Comparison of ENCODE assay signal across 8 mouse cellular contexts in genomic region chr15:81361022-81361404, GRCm38 (mm10). TPM values are rescaled to one million over a fixed set of nuclear protein-coding genes. Genes with fewer than 3 reads are reported as not detected.
DNase-seq lines count a peak whose midpoint lies in the region; ATAC-seq lines count a peak whose summit lies in the region.

No protein-coding gene starts in this region.

- DNase-seq in heart, postnatal 25 days (ENCODE audit: low spot score) = no peak
- DNase-seq in hindbrain, embryonic 14.5 days (ENCODE audit: low spot score) = no peak
- no peak for DNase-seq in spleen, postnatal 36 days (ENCODE audit: low spot score in 2 of 2)
- DNase-seq in kidney, adult 9 months = no peak
- DNase-seq in urinary bladder, adult 2 months (ENCODE audit: low spot score) = no peak

- 0 out of 2 replicates have a peak, but pooled peaks have one; percentile 2 for ATAC-seq in heart, embryonic 13.5 days (ENCODE audit: extremely low read depth, insufficient number of reproducible peaks, low FRiP score, low TSS enrichment)
- ATAC-seq in activated CD4-positive, CD25-positive, alpha-beta regulatory T cell, adult 4 months = peak; percentile 38
- peak; percentile 61 for ATAC-seq in hindbrain, embryonic 14.5 days (ENCODE audit: low FRiP score)
- ATAC-seq in midbrain, embryonic 12.5 days (ENCODE audit: low FRiP score, low read depth) = no peak; the same call in 1 of the 2 replicates

- H3K9me3 ChIP-seq in heart, embryonic 13.5 days = no peaks in the 10 kb centered on the region
- H3K9me3 ChIP-seq in hindbrain, embryonic 14.5 days (ENCODE audit: control insufficient read depth, low read length) = no peaks in the 10 kb centered on the region
- no peaks in the 10 kb centered on the region for H3K9me3 ChIP-seq in midbrain, embryonic 12.5 days

- peaks cover 23% of the 10 kb centered on the region for H3K4me1 ChIP-seq in heart, embryonic 13.5 days
- peaks cover 21% of the 10 kb centered on the region for H3K4me1 ChIP-seq in hindbrain, embryonic 14.5 days (replicated peaks; ENCODE audit: control insufficient read depth, insufficient read depth, low read length)
- peaks cover 21% of the 10 kb centered on the region for H3K4me1 ChIP-seq in midbrain, embryonic 12.5 days

- peaks cover 35% of the 10 kb centered on the region for H3K36me3 ChIP-seq in heart, embryonic 13.5 days
- peaks cover 37% of the 10 kb centered on the region for H3K36me3 ChIP-seq in hindbrain, embryonic 14.5 days (replicated peaks; ENCODE audit: control insufficient read depth, insufficient read depth)
- H3K36me3 ChIP-seq in midbrain, embryonic 12.5 days = peaks cover 30% of the 10 kb centered on the region

- peak overlapping the region; percentile 73 for H3K4me3 ChIP-seq in heart, embryonic 13.5 days
- H3K4me3 ChIP-seq in hindbrain, embryonic 14.5 days (replicated peaks; ENCODE audit: low read length) = peak overlapping the region; percentile 61
- H3K4me3 ChIP-seq in midbrain, embryonic 12.5 days = peak overlapping the region; percentile 68

- no peaks in the 10 kb centered on the region for H3K27me3 ChIP-seq in heart, embryonic 13.5 days (replicated peaks)
- no peaks in the 10 kb centered on the region for H3K27me3 ChIP-seq in hindbrain, embryonic 14.5 days (ENCODE audit: control insufficient read depth, insufficient read depth, low read length)
- no peaks in the 10 kb centered on the region for H3K27me3 ChIP-seq in midbrain, embryonic 12.5 days

- H3K27ac ChIP-seq in heart, embryonic 13.5 days (replicated peaks) = peak overlapping the region; percentile 57
- peak overlapping the region; percentile 76 for H3K27ac ChIP-seq in hindbrain, embryonic 14.5 days
- peak overlapping the region; percentile 75 for H3K27ac ChIP-seq in midbrain, embryonic 12.5 days (replicated peaks)

- peak overlapping the region; percentile 88 for H3K4me2 ChIP-seq in heart, embryonic 13.5 days
- H3K4me2 ChIP-seq in hindbrain, embryonic 14.5 days (replicated peaks) = peak overlapping the region; percentile 92
- peak overlapping the region; percentile 85 for H3K4me2 ChIP-seq in midbrain, embryonic 12.5 days (replicated peaks)

- H3K9ac ChIP-seq in heart, embryonic 13.5 days = peak overlapping the region; percentile 20
- 0 out of 2 replicates have a peak overlapping the region, but pooled peaks have one; percentile 8 for H3K9ac ChIP-seq in hindbrain, embryonic 14.5 days
- H3K9ac ChIP-seq in midbrain, embryonic 12.5 days (replicated peaks) = no peak overlapping the region

- intact Hi-C loops in heart, postnatal 25 days (cut with DNase I) = no loop called here

- WGBS in heart, embryonic 13.5 days = 41% methylated on average over 6 of the region's 6 CpGs
- WGBS in hindbrain, embryonic 14.5 days = 44% methylated on average over 6 of the region's 6 CpGs
- 41% methylated on average over 6 of the region's 6 CpGs for WGBS in midbrain, embryonic 12.5 days

RNA-seq across cellular contexts. Expression of gene Slc25a17, which starts 0.4 kb away (rescaled TPM):
- polyA plus RNA-seq in heart, embryonic 13.5 days (2015; fragmentation: Nextera tagmentation; extraction: Ambion mirVana) = 50.6 and 52.9 TPM in 2 replicates
- total RNA-seq in heart, postnatal 25 days (2021) = 10 to 100 TPM; 17.2 to 17.8 TPM
- 100 to 1,000 TPM in 1 of 2 experiments, 10 to 100 TPM in 1; 97.9 to 108 TPM for polyA plus RNA-seq in activated CD4-positive, CD25-positive, alpha-beta regulatory T cell, adult 4 months (2017; shearing (Covaris generic))
- polyA plus RNA-seq in hindbrain, embryonic 14.5 days (2014; fragmentation: Nextera tagmentation; extraction: Ambion mirVana) = 130 and 140 TPM in 2 replicates
- 108 and 114 TPM in 2 replicates for polyA plus RNA-seq in midbrain, embryonic 12.5 days (2016; fragmentation: Nextera tagmentation; extraction: Ambion mirVana)
- 76.6 and 91.1 TPM in 2 replicates for polyA plus RNA-seq in urinary bladder, adult 2 months (2012; rRNA removed)

RNA-seq across cellular contexts. Expression of gene St13, which starts 38.9 kb away (rescaled TPM):
- polyA plus RNA-seq in heart, embryonic 13.5 days (2015; fragmentation: Nextera tagmentation; extraction: Ambion mirVana) = 115 and 125 TPM in 2 replicates
- 100 to 1,000 TPM in 1 of 2 experiments, 10 to 100 TPM in 1; 86.0 to 108 TPM for total RNA-seq in heart, postnatal 25 days (2021)
- 100 to 1,000 TPM; 158 to 178 TPM for polyA plus RNA-seq in activated CD4-positive, CD25-positive, alpha-beta regulatory T cell, adult 4 months (2017; shearing (Covaris generic))
- 172 and 185 TPM in 2 replicates for polyA plus RNA-seq in hindbrain, embryonic 14.5 days (2014; fragmentation: Nextera tagmentation; extraction: Ambion mirVana)
- 202 and 203 TPM in 2 replicates for polyA plus RNA-seq in midbrain, embryonic 12.5 days (2016; fragmentation: Nextera tagmentation; extraction: Ambion mirVana)
- polyA plus RNA-seq in urinary bladder, adult 2 months (2012; rRNA removed) = 67.1 and 80.0 TPM in 2 replicates

RNA-seq across cellular contexts. Expression of gene Xpnpep3, which starts 38.9 kb away (rescaled TPM):
- 9.9 and 10.8 TPM in 2 replicates for polyA plus RNA-seq in heart, embryonic 13.5 days (2015; fragmentation: Nextera tagmentation; extraction: Ambion mirVana)
- total RNA-seq in heart, postnatal 25 days (2021) = 10 to 100 TPM; 10.2 to 12.6 TPM
- polyA plus RNA-seq in activated CD4-positive, CD25-positive, alpha-beta regulatory T cell, adult 4 months (2017; shearing (Covaris generic)) = 1 to 10 TPM; 8.6 to 9.4 TPM
- 3.8 and 5.3 TPM in 2 replicates for polyA plus RNA-seq in hindbrain, embryonic 14.5 days (2014; fragmentation: Nextera tagmentation; extraction: Ambion mirVana)
- 11.3 and 12.6 TPM in 2 replicates for polyA plus RNA-seq in midbrain, embryonic 12.5 days (2016; fragmentation: Nextera tagmentation; extraction: Ambion mirVana)
- polyA plus RNA-seq in urinary bladder, adult 2 months (2012; rRNA removed) = 8.1 and 8.2 TPM in 2 replicates

RNA-seq across cellular contexts. Expression of gene Dnajb7, which starts 47.1 kb away (rescaled TPM):
- polyA plus RNA-seq in heart, embryonic 13.5 days (2015; fragmentation: Nextera tagmentation; extraction: Ambion mirVana) = 0.72 and 1.5 TPM in 2 replicates
- not detected for total RNA-seq in heart, postnatal 25 days (2021)
- 1 to 10 TPM; 2.5 to 2.7 TPM for polyA plus RNA-seq in activated CD4-positive, CD25-positive, alpha-beta regulatory T cell, adult 4 months (2017; shearing (Covaris generic))
- polyA plus RNA-seq in hindbrain, embryonic 14.5 days (2014; fragmentation: Nextera tagmentation; extraction: Ambion mirVana) = 0.39 and 1.1 TPM in 2 replicates
- 2.4 and 3.3 TPM in 2 replicates for polyA plus RNA-seq in midbrain, embryonic 12.5 days (2016; fragmentation: Nextera tagmentation; extraction: Ambion mirVana)
- polyA plus RNA-seq in urinary bladder, adult 2 months (2012; rRNA removed) = 0.04 TPM in 1 of 2 replicates, not detected in the other
